Mouse (Mus musculus) neural tube, embryonic 13.5 days (tissue): ENCODE results near the gene Vps33b. TPM values are rescaled to one million over a fixed set of nuclear protein-coding genes. Genes with fewer than 3 reads are reported as not detected.

Experiments
- ATAC-seq: fragments of 200-750 bp; cut with Nextera tagmentation; 2 replicates; pipeline ENCODE4 v1.8.0; 2017; ENCODE audit warnings: low read depth, mild to moderate bottlenecking, moderate TSS enrichment, moderate library complexity
- H3K27ac ChIP-seq: fragments of 300-500 bp; sonication (generic); replicated peaks from 2 replicates; pipeline ENCODE4 v1.5.1; 2015; ENCODE audit warnings: moderate library complexity, mild to moderate bottlenecking, inconsistent platforms
- H3K27me3 ChIP-seq: fragments of 300-500 bp; sonication (generic); 2 replicates; pipeline ENCODE4 v1.6.1; 2015; ENCODE audit warnings: mild to moderate bottlenecking, inconsistent platforms
- H3K36me3 ChIP-seq: fragments of 300-500 bp; sonication (generic); 2 replicates; pipeline ENCODE4 v1.6.1; 2015; ENCODE audit warnings: mild to moderate bottlenecking, inconsistent platforms
- H3K4me1 ChIP-seq: fragments of 300-500 bp; sonication (generic); replicated peaks from 2 replicates; pipeline ENCODE4 v1.6.1; 2015; ENCODE audit warnings: inconsistent platforms
- H3K4me2 ChIP-seq: fragments of 300-500 bp; sonication (generic); 2 replicates; pipeline ENCODE4 v1.6.1; 2015; ENCODE audit warnings: inconsistent platforms, mild to moderate bottlenecking, moderate library complexity
- H3K4me3 ChIP-seq: fragments of 300-500 bp; sonication (generic); 2 replicates; pipeline ENCODE4 v1.5.1; 2015; ENCODE audit warnings: mild to moderate bottlenecking, inconsistent platforms
- H3K9ac ChIP-seq: fragments of 300-500 bp; sonication (generic); 2 replicates; pipeline ENCODE4 v1.6.1; 2015; ENCODE audit warnings: moderate library complexity, mild to moderate bottlenecking, inconsistent platforms
- H3K9me3 ChIP-seq: fragments of 300-500 bp; sonication (generic); 2 replicates; pipeline ENCODE4 v1.6.1; 2016; ENCODE audit warnings: inconsistent platforms
- WGBS: fragments of 180-500 bp; shearing (Covaris S2); methylation state at CpG from one replicate; pipeline ENCODE4 v1.1.7; 2015; 5-methylcytosine and 5-hydroxymethylcytosine counted together
- polyA plus RNA-seq: library from polyadenylated mRNA; unstranded; fragments of >200 nt; fragmentation: Nextera tagmentation; extraction: Ambion mirVana; gene quantifications from 2 replicates; pipeline ENCODE4 v1.2.1, GENCODE M21; 2015

Vps33b gene
- polyA plus RNA-seq, 1 experiment from 2014 or later = 23.7 TPM

DNA sequence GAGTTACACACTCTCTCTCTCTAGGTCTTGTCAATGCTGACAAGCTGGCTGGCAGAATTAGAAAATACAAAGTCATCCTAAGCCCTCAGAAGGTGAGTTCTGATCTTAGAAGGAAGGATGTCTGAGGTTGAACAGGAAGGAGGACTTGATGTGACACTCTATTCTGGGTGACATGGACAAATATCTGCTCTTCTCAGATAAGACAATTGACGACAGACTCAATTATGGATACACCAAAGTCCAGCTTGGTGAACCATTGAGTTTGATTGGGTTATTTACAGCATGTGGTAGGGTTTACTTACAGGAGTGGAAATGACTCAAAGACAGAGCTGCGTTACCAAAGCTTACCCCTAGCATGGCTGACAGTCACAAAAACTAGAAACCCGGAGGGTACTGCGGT, 6.9 kb downstream of the Vps33b start:
- Histone ChIP-seq H3K9ac (no peak overlapping the region), H3K9me3 (peaks cover 21% of the 10 kb centered on the region), H3K27me3 (no peaks in the 10 kb centered on the region), H3K4me1 (peaks cover 3% of the 10 kb centered on the region; the same call in 1 of the 2 replicates), H3K4me2 (no peak overlapping the region), H3K36me3 (peaks cover 94% of the 10 kb centered on the region), H3K4me3 (no peak overlapping the region), H3K27ac (no peak overlapping the region)
- no peak for ATAC-seq
- 95% methylated on average over 4 of the region's 4 CpGs for WGBS

DNA sequence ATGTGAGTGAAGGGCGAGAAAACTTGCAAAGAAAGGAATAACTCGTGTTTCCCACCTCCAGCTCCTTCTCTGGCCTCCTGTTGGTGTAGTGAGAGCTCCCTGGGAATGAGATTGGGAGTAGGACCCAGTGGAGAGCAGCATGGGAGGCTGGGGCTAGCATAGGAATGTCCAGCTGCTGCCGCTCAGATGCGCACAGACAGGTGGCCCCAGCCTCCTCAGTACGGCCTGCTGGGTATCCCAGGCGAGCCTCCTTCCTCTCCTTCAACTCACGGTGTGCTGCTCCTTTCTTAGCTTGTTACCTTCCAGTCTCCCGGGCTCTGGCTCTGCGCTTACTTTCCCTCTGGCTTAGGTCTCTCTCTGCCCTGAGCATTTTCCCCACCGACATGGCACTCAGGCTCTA, 10.6 kb downstream of the Vps33b start:
- H3K4me3 ChIP-seq = no peak overlapping the region
- peaks cover 93% of the 10 kb centered on the region for H3K36me3 ChIP-seq
- ATAC-seq = no peak
- no peak overlapping the region for H3K4me2 ChIP-seq
- no peak overlapping the region for H3K27ac ChIP-seq
- H3K9me3 ChIP-seq = peaks cover 3% of the 10 kb centered on the region
- no peaks in the 10 kb centered on the region for H3K4me1 ChIP-seq
- H3K9ac ChIP-seq = no peak overlapping the region
- H3K27me3 ChIP-seq = no peaks in the 10 kb centered on the region
- WGBS = 88% methylated on average over 10 of the region's 10 CpGs

DNA sequence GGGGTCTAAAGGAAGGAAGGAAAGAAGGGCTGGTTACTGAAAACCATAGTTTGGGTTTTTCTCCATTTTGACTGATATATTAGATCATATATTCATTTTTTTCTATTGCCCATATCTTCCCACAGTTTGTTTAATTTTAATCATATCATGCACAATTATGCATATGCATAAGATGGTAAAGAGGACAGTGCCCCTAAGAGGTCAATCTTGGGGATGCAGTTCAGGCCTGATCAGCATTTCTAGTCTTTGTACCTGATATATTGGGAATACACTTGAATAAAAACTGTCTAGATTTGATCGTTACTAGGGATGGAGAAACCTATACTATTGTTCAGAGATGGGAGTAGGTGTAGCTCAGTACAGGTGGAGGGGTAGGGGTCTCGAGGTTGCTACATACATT, 11.5 kb downstream of the Vps33b start:
- Histone ChIP-seq H3K9ac (no peak overlapping the region), H3K27ac (no peak overlapping the region), H3K36me3 (peaks cover 95% of the 10 kb centered on the region), H3K4me2 (no peak overlapping the region), H3K27me3 (no peaks in the 10 kb centered on the region), H3K4me1 (no peaks in the 10 kb centered on the region), H3K9me3 (no peaks in the 10 kb centered on the region), H3K4me3 (no peak overlapping the region)
- WGBS = 89% methylated on average over 2 of the region's 2 CpGs
- no peak for ATAC-seq

DNA sequence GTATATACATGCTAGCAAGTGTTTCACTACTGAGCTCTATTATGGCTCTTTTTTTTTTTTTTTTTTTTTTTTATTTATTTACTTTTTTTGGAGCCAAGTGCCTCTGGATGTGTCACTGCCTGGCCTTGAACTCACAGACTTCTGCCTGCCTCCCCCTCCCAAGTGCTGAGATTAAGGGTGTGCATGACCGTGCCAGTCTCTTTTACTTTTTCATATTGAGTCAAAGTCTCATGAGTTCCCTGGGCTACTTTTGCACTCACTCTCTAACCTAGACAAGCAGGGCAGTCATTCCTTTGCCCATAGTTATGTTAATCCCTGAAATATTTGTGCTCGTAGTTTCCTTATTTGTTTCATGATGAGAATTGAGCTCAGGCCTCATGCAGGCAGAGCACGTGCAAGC, 12.2 kb downstream of the Vps33b start:
- Histone ChIP-seq H3K4me3 (no peak overlapping the region), H3K4me1 (no peaks in the 10 kb centered on the region), H3K9me3 (no peaks in the 10 kb centered on the region), H3K36me3 (peaks cover 95% of the 10 kb centered on the region), H3K9ac (no peak overlapping the region), H3K27me3 (no peaks in the 10 kb centered on the region), H3K4me2 (no peak overlapping the region), H3K27ac (no peak overlapping the region)
- no peak for ATAC-seq
- 90% methylated on average over 3 of the region's 3 CpGs for WGBS

DNA sequence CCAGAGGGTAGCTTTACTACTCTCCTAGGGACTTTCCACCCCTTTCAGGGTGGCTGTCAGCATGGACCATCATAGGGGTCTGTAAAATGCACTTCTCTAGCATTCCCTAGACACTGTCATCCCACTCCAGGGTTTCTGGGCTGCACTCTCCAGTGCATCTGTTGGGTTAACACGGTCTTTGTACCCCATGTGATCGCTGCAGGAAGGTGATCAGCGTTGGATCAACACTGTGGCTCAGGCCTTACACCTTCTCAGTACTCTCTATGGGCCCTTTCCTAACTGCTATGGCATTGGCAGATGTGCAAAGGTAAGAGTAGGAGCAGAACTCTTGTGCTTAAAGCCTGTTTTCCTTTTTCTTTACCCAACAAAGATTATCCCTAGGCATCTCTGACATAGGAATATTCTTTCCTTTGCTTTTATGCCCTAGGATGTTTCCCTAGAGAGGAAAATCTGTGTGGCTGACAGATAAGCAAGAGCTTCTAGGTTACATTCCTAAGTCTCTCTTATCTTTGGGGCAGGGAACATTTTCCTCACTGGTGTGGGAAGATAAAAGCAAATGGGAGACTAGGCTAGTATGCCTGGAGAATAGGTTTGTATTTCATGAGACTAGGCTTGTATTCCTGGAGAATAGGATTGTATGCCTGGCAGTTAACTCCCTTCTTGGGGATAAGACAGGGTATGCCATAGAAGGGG, 13.9 kb downstream of the Vps33b start:
- Histone ChIP-seq H3K9me3 (no peaks in the 10 kb centered on the region), H3K36me3 (peaks cover 95% of the 10 kb centered on the region), H3K4me1 (no peaks in the 10 kb centered on the region), H3K9ac (no peak overlapping the region), H3K4me3 (no peak overlapping the region), H3K4me2 (no peak overlapping the region), H3K27ac (no peak overlapping the region), H3K27me3 (no peaks in the 10 kb centered on the region)
- WGBS = 93% methylated on average over 3 of the region's 3 CpGs
- ATAC-seq = no peak

DNA sequence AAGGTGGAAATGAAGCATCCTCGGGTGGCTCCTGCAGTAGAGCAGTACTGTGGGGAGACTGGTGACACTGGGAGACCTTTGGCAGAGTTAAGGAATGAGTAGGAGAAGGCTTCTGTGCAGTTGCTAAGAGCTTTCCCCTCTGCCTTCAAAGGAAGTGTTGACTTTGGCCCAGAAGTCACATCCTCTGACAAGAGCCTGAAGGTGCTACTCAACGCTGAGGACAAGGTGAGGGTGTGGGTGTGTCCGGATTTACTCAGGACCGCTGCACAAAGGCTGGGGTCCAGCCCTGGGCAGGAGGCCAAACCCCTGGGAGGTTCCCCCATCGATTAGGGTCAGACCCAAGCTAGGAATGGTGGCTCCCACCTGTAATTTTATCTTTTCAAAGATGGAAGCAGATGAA, 14.9 kb downstream of the Vps33b start:
- H3K36me3 ChIP-seq = peaks cover 91% of the 10 kb centered on the region
- 90% methylated on average over 5 of the region's 5 CpGs for WGBS
- H3K9me3 ChIP-seq = no peaks in the 10 kb centered on the region
- no peak overlapping the region for H3K4me3 ChIP-seq
- no peak overlapping the region for H3K4me2 ChIP-seq
- no peak overlapping the region for H3K9ac ChIP-seq
- no peaks in the 10 kb centered on the region for H3K27me3 ChIP-seq
- no peaks in the 10 kb centered on the region for H3K4me1 ChIP-seq
- no peak overlapping the region for H3K27ac ChIP-seq
- ATAC-seq = no peak

DNA sequence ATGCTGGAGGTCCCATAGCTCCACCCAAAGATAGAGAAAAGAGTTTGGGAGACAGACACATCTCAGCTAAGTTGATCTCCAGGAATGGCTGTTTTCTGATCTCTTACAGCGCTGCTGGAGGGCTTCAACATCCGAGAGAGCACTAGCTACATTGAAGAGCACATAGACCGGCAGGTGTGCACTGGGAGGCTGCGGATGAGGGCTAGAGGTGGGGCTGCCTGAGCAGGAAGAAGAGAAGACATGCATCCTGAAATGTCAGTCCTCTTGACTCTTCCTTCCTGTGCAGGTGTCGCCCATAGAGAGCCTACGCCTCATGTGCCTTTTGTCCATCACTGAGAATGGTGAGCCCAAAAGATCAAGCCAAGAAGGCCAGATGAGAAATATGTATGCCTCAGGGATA, 16.3 kb downstream of the Vps33b start:
- no peak overlapping the region for H3K4me2 ChIP-seq
- no peak for ATAC-seq
- H3K9ac ChIP-seq = no peak overlapping the region
- WGBS = 91% methylated on average over 6 of the region's 6 CpGs
- H3K36me3 ChIP-seq = peaks cover 91% of the 10 kb centered on the region
- no peak overlapping the region for H3K4me3 ChIP-seq
- H3K27me3 ChIP-seq = no peaks in the 10 kb centered on the region
- no peaks in the 10 kb centered on the region for H3K9me3 ChIP-seq
- no peaks in the 10 kb centered on the region for H3K4me1 ChIP-seq
- H3K27ac ChIP-seq = no peak overlapping the region

DNA sequence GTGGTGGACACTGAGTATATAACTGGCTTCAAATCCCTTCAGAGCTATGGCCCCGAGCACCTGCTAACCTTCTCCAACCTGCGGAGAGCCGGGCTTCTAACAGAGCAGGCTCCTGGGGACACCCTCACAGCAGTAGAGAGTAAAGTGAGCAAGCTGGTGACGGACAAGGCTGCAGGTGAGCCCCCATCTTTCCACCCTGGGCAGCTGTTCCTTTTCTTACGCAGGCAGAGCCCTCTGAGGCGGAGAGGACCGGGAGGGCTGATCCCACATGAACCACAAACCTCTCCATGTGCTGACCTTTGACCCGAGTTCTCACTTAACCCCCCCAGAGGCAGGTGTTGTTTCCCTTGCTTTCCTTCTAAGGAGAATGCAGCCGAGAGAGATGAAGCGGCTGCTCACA, 18.3 kb downstream of the Vps33b start:
- Histone ChIP-seq H3K9ac (no peak overlapping the region), H3K27me3 (no peaks in the 10 kb centered on the region), H3K9me3 (no peaks in the 10 kb centered on the region), H3K4me2 (no peak overlapping the region), H3K27ac (no peak overlapping the region), H3K4me3 (no peak overlapping the region), H3K4me1 (no peaks in the 10 kb centered on the region), H3K36me3 (peaks cover 91% of the 10 kb centered on the region)
- 87% methylated on average over 10 of the region's 10 CpGs for WGBS
- no peak for ATAC-seq

DNA sequence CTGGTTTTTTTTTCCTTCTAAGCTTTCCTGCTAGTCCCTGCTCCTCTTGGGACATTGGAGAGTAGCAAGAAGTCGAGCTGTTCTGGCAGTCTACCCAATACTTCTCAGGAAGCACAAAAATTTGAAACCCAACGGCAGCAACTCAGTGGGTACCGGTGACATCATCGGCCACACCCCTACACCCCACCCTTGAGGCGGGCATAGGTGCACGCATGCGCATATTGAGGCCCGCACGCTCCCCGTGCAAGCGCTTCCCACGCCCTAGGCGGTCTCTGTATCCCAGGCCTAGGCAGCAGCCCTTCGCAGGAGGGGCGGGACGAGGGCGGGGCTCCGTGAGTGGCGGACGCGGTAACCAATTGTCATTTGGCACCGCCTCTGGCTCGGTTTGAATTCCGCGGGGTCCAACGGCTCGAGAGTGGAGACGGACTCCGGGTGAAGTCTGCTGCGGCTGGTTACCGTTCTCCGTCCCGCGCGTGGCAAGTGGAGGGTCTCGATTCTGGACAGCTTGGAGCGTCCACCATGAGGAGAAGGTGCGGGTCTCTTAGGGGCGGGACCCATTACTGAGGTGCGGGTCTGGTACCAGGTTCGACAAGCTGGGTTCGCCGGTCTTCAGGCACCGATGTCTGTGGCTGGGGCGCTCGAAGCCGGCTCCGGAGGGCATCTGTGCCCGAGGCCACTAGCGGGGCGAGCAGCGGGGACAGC, 24.8 kb downstream of the Vps33b start, which contains the start of gene Prc1:
Prc1 (plus strand) TSS at position 389 of the 702 bp plus-strand sequence.
- peak within 1 kb of the TSS; percentile 56; the same call in 1 of the 2 replicates for H3K27ac ChIP-seq
- H3K9ac ChIP-seq = peak within 1 kb of the TSS; percentile 70
- H3K36me3 ChIP-seq = peaks cover 28% of the 10 kb centered on the region
- WGBS = under 1% methylated on average over 52 of the region's 52 CpGs
- ATAC-seq = peak; percentile 99
- peaks cover 16% of the 10 kb centered on the region for H3K4me1 ChIP-seq
- peak within 1 kb of the TSS; percentile 72 for H3K4me3 ChIP-seq
- no peaks in the 10 kb centered on the region for H3K27me3 ChIP-seq
- H3K9me3 ChIP-seq = no peaks in the 10 kb centered on the region
- H3K4me2 ChIP-seq = peak within 1 kb of the TSS; percentile 98

DNA sequence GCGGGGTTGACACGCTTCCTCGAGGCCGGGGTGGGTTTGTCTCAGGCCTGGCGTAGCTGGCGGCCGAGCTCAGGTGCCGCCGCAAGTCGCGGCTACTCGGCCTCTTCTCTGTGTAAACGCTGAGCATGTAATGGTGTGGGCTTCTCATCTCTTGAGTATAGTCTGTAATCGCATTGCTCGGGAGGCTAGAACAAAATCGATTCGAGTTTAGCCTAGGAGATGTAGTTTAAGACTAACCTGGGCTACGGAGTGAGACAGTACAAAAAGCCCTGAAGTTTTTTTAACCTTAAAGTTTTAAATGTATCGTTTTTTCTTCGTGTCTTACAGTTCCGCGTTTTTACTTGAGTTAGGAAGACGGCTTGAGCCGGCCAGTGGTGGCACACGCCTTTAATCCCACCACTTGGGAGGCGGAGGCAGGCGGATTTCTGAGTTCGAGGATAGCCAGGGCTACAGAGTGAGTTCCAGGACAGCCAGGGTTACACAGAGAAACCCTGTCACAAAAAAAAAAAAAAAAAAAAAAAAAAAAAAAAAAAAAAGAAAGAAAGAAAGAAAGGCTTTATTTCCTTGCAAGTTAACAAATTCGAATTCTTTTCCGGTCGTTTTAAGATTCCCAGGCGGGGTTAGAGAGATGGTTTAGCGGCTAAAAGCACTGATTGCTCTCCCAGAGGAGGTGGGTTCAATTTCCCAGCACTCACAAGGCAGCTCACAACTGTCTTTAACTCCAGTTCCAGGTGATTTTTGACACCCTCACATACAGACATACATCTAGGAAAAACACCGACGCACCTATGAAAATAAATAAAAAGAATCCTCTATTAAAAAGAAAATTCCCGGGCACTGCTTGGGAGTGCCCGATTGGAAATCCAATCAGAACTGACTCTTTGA, 25.6 kb downstream of the Vps33b start:
- Histone ChIP-seq H3K9me3 (no peaks in the 10 kb centered on the region), H3K27me3 (no peaks in the 10 kb centered on the region), H3K4me2 (peak overlapping the region; percentile 98), H3K4me3 (peak overlapping the region; percentile 72), H3K36me3 (peaks cover 22% of the 10 kb centered on the region), H3K27ac (0 out of 2 replicates have a peak overlapping the region, but pooled peaks have one; percentile 56), H3K9ac (peak overlapping the region; percentile 70), H3K4me1 (peaks cover 16% of the 10 kb centered on the region)
- 9% methylated on average over 37 of the region's 37 CpGs for WGBS
- peak; percentile 71; the same call in 1 of the 2 replicates for ATAC-seq

DNA sequence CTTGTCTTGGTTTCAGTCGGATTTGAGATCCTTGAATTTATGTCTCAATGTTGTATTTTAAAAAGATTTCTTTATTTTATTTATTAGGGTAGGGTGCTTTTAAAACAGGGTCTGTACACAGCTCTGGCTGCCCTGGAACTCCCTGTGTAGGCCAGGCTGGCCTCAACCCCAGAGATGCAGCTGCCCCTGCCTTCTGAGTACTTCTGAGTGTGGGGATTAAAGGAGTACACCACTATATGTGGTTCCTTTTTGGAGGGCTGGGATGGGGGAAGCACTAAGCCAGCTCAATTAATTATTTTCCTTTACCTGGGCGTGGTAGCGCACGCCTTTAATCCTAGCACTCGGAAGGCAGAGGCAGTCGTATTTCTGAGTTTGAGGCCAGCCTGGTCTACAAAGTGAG, 27.0 kb downstream of the Vps33b start:
- peak overlapping the region; percentile 98; the same call in 1 of the 2 replicates for H3K4me2 ChIP-seq

DNA sequence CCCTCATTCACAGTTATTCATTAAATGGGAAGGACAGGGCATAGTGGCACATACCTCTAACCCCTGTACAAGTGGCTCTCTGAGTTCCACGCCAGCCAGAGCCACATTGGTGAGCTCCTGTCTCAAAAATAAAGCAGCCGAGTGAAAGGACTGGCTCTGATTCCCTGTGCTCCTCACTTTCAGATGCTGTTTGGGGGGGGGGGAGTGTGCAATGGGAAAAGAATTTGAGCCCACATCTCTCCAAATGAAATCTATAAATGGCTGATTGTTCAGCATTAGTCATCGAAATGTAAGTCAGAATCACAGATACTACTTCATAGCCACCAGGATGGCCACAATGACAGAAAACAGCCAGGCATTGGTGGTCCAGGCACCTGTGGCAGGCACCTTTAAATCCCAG, 27.6 kb downstream of the Vps33b start:
- ATAC-seq = no peak
- H3K4me1 ChIP-seq = peaks cover 16% of the 10 kb centered on the region
- H3K4me3 ChIP-seq = no peak overlapping the region
- H3K27me3 ChIP-seq = no peaks in the 10 kb centered on the region
- H3K36me3 ChIP-seq = peaks cover 13% of the 10 kb centered on the region
- H3K9ac ChIP-seq = no peak overlapping the region
- no peak overlapping the region for H3K27ac ChIP-seq
- no peak overlapping the region for H3K4me2 ChIP-seq
- H3K9me3 ChIP-seq = no peaks in the 10 kb centered on the region
- WGBS = 73% methylated on average over 3 of the region's 3 CpGs

More for the DNA sequence above, 27.0 kb downstream of the Vps33b start:
- Histone ChIP-seq H3K27ac (no peak overlapping the region), H3K9me3 (no peaks in the 10 kb centered on the region), H3K9ac (no peak overlapping the region), H3K27me3 (no peaks in the 10 kb centered on the region), H3K4me1 (peaks cover 16% of the 10 kb centered on the region), H3K4me3 (no peak overlapping the region), H3K36me3 (peaks cover 13% of the 10 kb centered on the region)
- WGBS = 92% methylated on average over 6 of the region's 6 CpGs
- ATAC-seq = no peak
